Mouse (Mus musculus): ENCODE measurements around the gene Acbd4. TPM values are rescaled to one million over a fixed set of nuclear protein-coding genes. Genes with fewer than 3 reads are reported as not detected.
A peak's percentile ranks its signal among the peaks of the same experiment; 100 is the strongest.

Acbd4 gene
- 10 to 100 TPM in 19 of 26 experiments, 1 to 10 TPM in 7; 5.0 to 35.6 (median 19.3) TPM for total RNA-seq (2018; cell fraction: chromatin; rRNA removed)
- 10 to 100 TPM in 21 of 26 experiments, 1 to 10 TPM in 5; 6.8 to 26.2 (median 14.3) TPM for total RNA-seq (2018; cell fraction: cytosol; rRNA removed)
- total RNA-seq (2018; cell fraction: nucleus; rRNA removed), result 10 to 100 TPM in 15 of 26 experiments, 1 to 10 TPM in 11; 4.3 to 28.6 (median 11.3) TPM
- 8.8 to 14.0 TPM (median 10.0 TPM) in 3 replicates for polyA plus RNA-seq (2018)

DNA sequence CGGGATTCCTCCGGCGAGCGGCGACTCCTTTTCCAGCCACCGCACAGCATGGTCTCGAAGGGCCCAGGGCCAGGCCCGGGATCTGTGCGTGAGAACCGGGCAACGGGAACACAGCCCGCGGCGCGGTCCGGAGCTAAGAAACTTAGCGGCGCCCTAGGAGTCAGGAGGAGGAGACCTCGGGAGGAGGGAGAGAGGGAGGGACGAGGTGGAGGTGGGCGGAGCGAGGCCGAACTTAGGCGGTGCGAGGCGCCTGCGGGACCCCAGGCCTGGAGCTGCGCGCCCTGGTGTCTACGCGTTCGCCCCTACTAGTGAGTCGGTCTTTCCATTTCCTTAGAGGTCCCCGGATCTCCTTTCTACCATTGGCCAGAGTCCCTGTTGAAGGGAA is at the start of gene Acbd4, which contains the start of gene Plcd3:
Gene Acbd4, plus strand, starts transcription at position 202 of the 385 bp plus-strand sequence.
Gene Plcd3, minus strand, starts transcription at position 178 of the 385 bp plus-strand sequence.
- WGBS (ENCODE audit: missing documents), result 2% methylated on average over 34 of the region's 34 CpGs
- no peaks in the 10 kb centered on the region for H3K36me3 ChIP-seq (ENCODE audit: inconsistent target)
- no peak within 1 kb of the TSS for H3K27ac ChIP-seq
- H3K4me3 ChIP-seq (ENCODE audit: inconsistent target), result peak within 1 kb of the TSS; percentile 24
- H3K79me2 ChIP-seq (ENCODE audit: inconsistent target), result no peaks in the 10 kb centered on the region

DNA sequence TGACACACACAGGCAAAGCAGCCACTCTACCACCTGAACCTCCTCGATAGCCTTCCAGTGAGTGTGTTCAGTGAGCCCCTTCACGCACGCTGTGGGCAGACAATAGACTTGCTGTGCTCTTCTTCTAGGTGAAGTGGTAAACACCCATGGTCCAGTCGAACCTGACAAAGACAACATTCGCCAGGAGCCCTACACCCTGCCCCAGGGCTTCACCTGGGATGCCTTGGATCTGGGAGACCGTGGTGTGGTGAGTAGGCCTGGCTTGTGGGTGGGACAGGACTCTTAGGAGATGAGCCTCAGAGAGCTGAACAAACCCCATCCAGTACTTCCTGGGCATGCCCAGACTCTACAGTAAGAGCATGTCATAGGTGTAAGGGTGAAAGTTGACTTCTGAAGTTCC is 49.4 kb upstream of the Acbd4 start:
- H3K36me3 ChIP-seq (ENCODE audit: inconsistent target), result peaks cover 41% of the 10 kb centered on the region
- 93% methylated on average over 6 of the region's 6 CpGs for WGBS (ENCODE audit: missing documents)
- H3K4me3 ChIP-seq (ENCODE audit: inconsistent target), result no peak overlapping the region
- H3K27ac ChIP-seq, result peak overlapping the region; percentile 21
- peaks cover 21% of the 10 kb centered on the region; the same call in 1 of the 2 replicates for H3K79me2 ChIP-seq (ENCODE audit: inconsistent target)

DNA sequence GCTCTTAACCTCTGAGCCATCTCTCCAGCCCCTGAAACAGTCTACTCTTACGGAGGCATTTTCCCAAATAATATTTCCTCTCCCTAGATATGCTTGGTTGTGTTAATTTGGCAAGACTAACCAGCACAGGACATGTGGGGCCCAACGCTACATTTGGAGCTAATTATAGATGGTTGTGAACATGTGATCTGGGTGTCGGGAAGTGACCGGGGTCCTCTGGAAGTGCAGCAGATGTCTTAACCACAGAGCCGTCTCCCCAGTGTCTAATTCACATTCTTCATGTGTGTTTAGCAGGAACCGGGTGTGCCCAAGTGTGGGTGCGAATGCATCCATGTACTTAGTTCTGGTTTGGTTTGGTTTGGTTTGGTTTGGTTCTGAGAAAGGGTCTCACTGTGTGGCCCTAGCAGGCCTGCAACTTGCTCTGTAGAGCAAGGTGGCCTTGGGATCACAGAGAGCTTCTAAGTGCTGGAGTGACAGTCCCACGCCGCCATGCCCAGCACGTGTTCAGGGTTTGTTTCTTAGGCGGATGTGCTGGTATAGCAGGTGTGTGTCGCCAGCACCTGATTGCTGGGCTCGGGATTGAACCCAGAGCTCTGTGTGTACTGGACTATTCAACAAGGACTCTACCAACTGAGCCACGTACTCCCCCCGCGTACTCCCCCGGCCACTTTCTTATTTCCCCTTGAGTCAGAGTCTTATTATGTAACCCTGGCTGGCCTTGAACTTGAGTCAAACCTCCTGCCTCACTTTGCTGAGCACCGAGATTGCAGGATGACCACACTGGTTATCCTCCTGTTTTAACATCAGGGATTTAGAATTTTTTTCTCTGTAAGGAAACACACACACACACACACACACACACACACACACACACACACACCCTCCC is 48.0 kb upstream of the Acbd4 start:
- 91% methylated on average over 17 of the region's 18 CpGs for WGBS (ENCODE audit: missing documents)
- peak overlapping the region; percentile 31; the same call in 1 of the 2 replicates for H3K27ac ChIP-seq
- H3K36me3 ChIP-seq (ENCODE audit: inconsistent target), result peaks cover 50% of the 10 kb centered on the region
- H3K4me3 ChIP-seq (ENCODE audit: inconsistent target), result no peak overlapping the region
- H3K79me2 ChIP-seq (ENCODE audit: inconsistent target), result peaks cover 21% of the 10 kb centered on the region; the same call in 1 of the 2 replicates

DNA sequence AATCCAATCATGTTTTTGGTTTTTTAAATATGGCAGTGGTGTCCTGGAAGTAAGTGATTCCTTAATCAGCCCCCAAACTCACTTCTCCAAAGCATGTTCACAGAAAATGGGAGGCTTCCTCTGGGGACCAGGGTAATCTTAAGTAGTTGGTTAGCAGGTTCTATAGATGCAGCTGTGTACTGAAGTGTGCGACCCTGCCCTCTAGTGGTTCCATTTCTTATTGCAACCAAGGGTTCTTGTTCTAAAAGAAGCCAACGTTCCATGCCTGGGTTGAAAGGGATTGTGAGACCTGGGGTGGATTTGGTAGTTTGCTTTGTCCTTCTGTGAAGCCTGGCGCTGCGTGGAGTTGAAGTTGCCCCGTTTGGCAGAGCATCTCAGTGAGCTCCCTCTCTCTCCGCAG is 46.7 kb upstream of the Acbd4 start:
- peaks cover 21% of the 10 kb centered on the region; the same call in 1 of the 2 replicates for H3K79me2 ChIP-seq (ENCODE audit: inconsistent target)
- peaks cover 62% of the 10 kb centered on the region for H3K36me3 ChIP-seq (ENCODE audit: inconsistent target)
- 55% methylated on average over 5 of the region's 6 CpGs for WGBS (ENCODE audit: missing documents)
- H3K4me3 ChIP-seq (ENCODE audit: inconsistent target), result no peak overlapping the region
- H3K27ac ChIP-seq, result no peak overlapping the region

DNA sequence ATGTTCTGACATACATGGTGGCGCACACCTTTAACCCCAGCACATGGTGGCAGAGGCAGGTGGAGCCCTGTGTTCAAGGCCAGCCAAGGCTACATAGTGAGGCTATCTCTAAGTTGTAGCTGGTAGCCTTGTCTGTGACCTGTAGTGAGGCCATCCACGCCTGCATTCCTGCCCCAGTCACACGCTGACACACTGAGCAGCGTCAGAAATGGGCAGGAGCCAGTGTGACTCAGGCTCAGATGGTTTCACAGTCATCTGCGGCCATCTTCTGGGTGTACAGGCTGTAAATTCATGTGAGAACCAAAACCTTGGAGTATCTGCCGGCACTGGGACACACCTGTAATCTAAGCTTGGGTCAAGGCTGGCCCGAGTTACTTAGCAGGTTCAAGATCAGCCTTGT is 44.8 kb upstream of the Acbd4 start:
- Histone ChIP-seq H3K4me3 (ENCODE audit: inconsistent target) (no peak overlapping the region), H3K79me2 (ENCODE audit: inconsistent target) (peaks cover 21% of the 10 kb centered on the region; the same call in 1 of the 2 replicates), H3K27ac (no peak overlapping the region), H3K36me3 (ENCODE audit: inconsistent target) (peaks cover 73% of the 10 kb centered on the region)
- WGBS (ENCODE audit: missing documents), result 95% methylated on average over 7 of the region's 7 CpGs

DNA sequence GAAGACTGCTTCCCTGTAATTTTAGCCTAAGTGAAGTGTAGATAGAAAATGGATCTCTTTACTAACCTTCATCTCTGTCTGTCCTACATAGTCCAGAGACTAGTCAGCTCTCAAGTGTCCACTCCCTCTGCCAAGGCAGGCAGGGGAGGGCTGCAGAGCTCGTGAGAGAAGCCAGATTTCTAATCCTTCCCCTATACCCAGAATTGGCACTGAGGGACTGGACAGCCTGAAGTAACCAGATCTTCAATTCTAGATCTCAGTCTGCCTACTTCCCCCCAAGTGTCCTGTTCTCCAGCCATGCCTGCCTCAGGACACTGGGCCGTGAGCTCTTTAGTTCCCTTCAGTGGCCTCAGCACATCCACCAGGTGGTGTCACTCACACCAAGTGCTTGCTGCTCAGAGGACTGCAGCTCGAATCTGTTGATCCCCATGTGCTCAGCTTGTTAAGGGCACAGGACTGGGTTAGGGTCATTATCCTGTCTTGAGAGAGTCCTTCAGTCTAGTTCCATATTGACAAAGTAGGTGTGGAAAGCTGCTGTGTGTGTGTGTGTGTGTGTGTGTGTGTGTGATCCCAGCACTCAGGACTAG is 42.9 kb upstream of the Acbd4 start:
- H3K4me3 ChIP-seq (ENCODE audit: inconsistent target), result no peak overlapping the region
- H3K79me2 ChIP-seq (ENCODE audit: inconsistent target), result peaks cover 9% of the 10 kb centered on the region; the same call in 1 of the 2 replicates
- H3K27ac ChIP-seq, result no peak overlapping the region
- peaks cover 81% of the 10 kb centered on the region for H3K36me3 ChIP-seq (ENCODE audit: inconsistent target)
- WGBS (ENCODE audit: missing documents), result 84% methylated on average over 3 of the region's 3 CpGs

DNA sequence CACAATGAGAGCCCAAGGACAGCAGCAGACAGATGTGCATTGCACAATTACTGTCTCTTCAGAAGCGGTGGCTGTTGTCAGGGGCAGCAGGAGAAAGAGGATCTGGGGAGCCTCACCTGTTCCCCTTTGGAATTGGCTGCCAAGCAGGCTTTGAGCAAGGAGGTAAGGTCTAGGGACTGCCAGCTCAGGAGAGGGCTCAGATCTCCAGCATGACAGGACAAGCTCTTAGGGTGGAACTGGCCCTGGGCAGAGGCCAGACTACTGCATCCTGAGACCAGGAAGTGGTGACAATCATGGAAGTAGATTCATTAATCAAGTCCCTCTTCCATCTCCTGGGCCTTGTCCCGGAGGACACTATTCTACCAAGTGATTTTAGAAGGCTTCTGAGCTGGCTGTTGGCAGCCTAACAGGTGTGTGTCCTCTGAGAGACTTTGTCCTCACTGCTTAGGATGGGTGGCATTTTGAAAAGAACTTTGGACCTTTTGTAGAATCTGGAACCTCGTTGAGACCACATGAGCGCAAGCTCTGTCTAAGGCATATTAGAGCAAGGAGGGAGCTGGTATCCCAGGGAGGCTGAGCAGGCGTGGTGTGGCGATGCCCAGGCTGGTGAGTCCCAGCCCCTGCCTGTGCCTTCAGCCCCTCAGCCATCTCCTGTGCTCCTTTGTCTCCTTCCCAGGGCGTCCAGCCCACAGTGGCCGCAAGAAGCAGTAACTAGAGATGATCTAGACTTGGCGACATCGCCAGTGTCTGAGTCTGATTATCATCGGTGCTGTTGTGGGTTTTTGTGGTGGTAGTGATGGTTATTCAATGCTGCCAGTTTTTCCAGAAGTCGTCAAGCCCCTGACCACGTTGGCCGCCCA is 35.1 kb upstream of the Acbd4 start:
- Histone ChIP-seq H3K79me2 (ENCODE audit: inconsistent target) (no peaks in the 10 kb centered on the region), H3K27ac (no peak overlapping the region), H3K4me3 (ENCODE audit: inconsistent target) (no peak overlapping the region), H3K36me3 (ENCODE audit: inconsistent target) (peaks cover 71% of the 10 kb centered on the region)
- WGBS (ENCODE audit: missing documents), result 94% methylated on average over 14 of the region's 14 CpGs

DNA sequence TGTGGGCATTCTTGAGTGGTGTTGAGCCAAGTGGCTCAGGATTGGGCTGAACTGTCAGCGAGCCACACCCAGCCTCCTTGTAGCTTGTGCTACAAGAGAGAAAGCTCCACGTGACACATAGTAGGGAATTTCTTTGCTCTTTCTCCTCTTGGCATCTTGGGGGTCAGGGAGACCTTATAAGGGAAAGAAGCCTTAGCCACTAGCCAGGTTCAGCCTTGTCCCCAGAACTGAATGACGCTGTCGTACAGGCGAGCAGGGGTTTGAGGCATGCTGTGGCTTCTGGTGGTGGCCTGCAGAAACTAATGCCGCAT is 34.5 kb upstream of the Acbd4 start:
- peaks cover 65% of the 10 kb centered on the region for H3K36me3 ChIP-seq (ENCODE audit: inconsistent target)
- no peak overlapping the region for H3K27ac ChIP-seq
- WGBS (ENCODE audit: missing documents), result 92% methylated on average over 6 of the region's 6 CpGs
- H3K79me2 ChIP-seq (ENCODE audit: inconsistent target), result no peaks in the 10 kb centered on the region
- H3K4me3 ChIP-seq (ENCODE audit: inconsistent target), result no peak overlapping the region

DNA sequence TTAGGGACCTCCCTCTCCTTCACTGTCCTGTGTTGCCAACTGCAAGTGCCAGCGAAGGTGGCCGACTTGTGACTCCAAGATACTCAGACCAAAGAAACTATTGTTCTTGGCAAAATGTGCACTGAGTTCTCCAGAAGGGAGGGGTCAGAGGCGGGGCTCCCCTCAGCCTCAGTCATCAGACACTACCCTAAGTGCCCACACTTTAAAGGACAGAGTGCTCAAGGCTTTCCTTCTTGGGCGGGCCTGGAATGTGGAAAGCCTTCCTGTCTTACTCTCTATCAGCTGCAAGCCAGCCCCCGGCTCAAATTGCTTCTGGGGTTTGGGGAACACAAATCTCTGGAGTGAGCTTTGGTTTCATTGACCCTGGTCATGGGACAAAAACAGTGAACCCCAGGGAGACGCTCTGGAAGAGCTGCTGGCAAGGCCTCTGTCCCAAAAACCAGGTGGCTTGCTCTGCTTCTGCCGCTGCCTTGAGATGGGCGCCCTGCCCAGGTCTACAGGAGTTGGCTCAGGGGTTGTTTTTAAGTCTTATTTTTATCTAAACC is 34.0 kb upstream of the Acbd4 start:
- Histone ChIP-seq H3K36me3 (ENCODE audit: inconsistent target) (peaks cover 61% of the 10 kb centered on the region), H3K79me2 (ENCODE audit: inconsistent target) (no peaks in the 10 kb centered on the region), H3K27ac (no peak overlapping the region), H3K4me3 (ENCODE audit: inconsistent target) (no peak overlapping the region)
- 97% methylated on average over 8 of the region's 8 CpGs for WGBS (ENCODE audit: missing documents)

DNA sequence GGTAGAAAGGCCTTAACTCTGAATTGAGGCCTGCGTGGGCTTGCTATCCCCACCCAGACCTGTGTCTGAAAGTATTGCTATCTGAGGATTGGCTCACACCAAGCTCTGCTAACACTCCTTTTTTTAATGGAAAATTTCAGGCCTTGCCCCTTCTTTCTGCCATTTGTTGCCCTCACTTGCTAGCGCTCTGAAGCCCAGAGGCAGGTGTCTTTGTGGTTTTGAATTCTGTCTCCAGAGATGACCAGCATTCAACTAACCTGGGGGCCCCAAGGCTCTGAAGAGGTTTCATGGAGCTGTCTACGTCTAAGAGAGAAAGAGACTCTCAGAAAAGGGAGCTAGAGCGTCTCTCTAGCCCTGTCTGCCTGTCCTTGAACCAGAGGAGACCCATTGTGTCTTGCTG is 33.2 kb upstream of the Acbd4 start:
- H3K27ac ChIP-seq, result no peak overlapping the region
- 98% methylated on average over 4 of the region's 4 CpGs for WGBS (ENCODE audit: missing documents)
- H3K4me3 ChIP-seq (ENCODE audit: inconsistent target), result no peak overlapping the region
- peaks cover 56% of the 10 kb centered on the region for H3K36me3 ChIP-seq (ENCODE audit: inconsistent target)
- H3K79me2 ChIP-seq (ENCODE audit: inconsistent target), result no peaks in the 10 kb centered on the region

DNA sequence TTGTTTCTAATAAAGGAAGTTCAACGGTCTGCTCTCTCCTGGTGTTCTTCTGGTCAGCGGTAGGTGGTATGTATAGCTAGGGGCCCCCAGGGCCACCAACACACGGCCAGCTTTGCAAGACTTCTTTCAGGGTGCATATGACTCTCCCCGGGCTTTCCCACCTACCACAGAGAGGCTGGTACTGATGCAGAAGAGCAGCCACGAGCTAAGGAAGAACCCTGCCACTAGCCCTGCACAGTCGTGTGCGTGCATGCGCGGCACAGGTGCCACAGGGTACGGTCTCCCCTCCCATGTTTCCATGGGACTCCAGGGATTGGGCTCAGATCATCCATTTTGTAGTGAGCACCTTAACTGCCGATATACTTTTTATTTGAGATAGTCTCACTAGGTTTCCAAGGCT is 32.6 kb upstream of the Acbd4 start:
- Histone ChIP-seq H3K79me2 (ENCODE audit: inconsistent target) (no peaks in the 10 kb centered on the region), H3K27ac (no peak overlapping the region), H3K4me3 (ENCODE audit: inconsistent target) (no peak overlapping the region), H3K36me3 (ENCODE audit: inconsistent target) (peaks cover 50% of the 10 kb centered on the region)
- 91% methylated on average over 11 of the region's 11 CpGs for WGBS (ENCODE audit: missing documents)

DNA sequence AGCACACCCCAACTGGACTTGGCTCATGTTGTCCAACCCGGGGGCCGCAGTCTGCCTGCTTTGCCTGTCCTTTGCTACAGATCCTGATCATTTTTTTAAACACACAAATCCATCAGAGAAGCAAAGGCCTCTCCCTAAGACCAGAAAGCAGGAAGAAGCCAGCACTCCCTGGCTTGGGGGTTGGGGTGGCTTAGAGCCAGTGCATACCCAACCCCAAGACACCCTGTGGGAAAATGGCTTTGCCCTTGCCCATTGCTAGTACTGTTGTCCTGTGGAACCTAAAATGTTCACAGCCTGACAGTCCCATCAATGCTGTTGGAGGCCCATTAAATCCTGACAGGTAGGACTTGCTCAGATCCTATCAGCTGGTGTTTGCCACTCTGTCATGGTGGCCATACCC is 31.8 kb upstream of the Acbd4 start:
- Histone ChIP-seq H3K36me3 (ENCODE audit: inconsistent target) (peaks cover 41% of the 10 kb centered on the region), H3K4me3 (ENCODE audit: inconsistent target) (no peak overlapping the region), H3K27ac (no peak overlapping the region), H3K79me2 (ENCODE audit: inconsistent target) (no peaks in the 10 kb centered on the region)
- WGBS (ENCODE audit: missing documents), result 100% methylated on average over 2 of the region's 2 CpGs

DNA sequence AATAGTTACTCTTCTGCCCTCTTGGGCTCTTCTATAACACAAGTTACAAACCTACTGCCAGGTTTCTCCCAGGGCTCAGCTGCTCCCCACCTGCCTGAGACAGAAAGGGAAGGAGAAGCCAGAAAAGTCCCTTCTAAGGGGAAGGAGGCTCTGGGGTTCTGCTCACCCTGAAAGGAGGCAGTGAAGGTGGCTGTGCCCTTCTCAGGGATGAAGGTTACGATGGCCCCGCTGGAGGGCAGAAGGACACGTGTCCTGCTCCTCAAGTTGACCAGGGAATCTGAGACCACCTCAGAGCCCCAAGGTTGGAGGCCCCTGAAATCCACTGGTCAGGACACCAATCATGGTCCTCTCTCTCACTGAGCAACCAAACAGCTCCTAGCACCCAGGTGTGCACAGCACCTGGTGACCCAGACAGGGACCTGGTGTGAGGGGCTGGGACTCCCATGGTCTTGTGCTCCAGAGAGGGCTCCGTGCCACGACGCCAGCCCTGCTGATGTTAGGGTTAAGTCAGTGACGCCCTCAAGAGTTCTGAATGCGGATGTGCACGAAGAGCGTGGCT is 31.1 kb upstream of the Acbd4 start:
- Histone ChIP-seq H3K27ac (no peak overlapping the region), H3K79me2 (ENCODE audit: inconsistent target) (no peaks in the 10 kb centered on the region), H3K36me3 (ENCODE audit: inconsistent target) (peaks cover 37% of the 10 kb centered on the region), H3K4me3 (ENCODE audit: inconsistent target) (no peak overlapping the region)
- WGBS (ENCODE audit: missing documents), result 94% methylated on average over 10 of the region's 10 CpGs

DNA sequence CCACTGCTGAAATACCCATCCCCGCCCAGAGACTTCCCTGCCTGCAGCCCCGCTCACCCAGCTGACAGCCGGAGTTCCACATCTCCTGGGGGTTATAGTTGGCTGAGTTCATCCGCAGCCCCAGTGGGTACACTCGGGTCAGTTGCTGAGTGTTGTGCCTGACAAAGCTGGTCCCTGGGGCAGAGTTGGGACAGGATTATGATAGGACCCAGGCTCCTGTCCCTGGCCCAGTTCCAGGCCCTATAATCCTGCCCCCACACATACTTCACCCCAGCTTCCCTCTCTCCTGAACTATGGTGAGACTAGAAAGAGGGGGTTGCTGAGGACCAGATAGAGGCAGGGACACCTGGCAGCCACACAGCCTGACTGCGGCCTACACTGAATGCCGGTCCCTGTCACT is 27.8 kb upstream of the Acbd4 start:
- Histone ChIP-seq H3K27ac (no peak overlapping the region), H3K4me3 (ENCODE audit: inconsistent target) (no peak overlapping the region), H3K79me2 (ENCODE audit: inconsistent target) (no peaks in the 10 kb centered on the region), H3K36me3 (ENCODE audit: inconsistent target) (peaks cover 7% of the 10 kb centered on the region)
- 97% methylated on average over 7 of the region's 7 CpGs for WGBS (ENCODE audit: missing documents)
